Mouse (Mus musculus): ENCODE measurements around the gene Tmco4.

Tmco4 gene

GRCm38 (mm10) chr4:139055336-139055735 lies 82.6 kb downstream of the Tmco4 start:
- DNase-seq (ENCODE audit: low read depth, low spot score), result no peak

GRCm38 (mm10) chr4:139055744-139056143 lies 83.1 kb downstream of the Tmco4 start:
- DNase-seq (ENCODE audit: low read depth, low spot score), result no peak

GRCm38 (mm10) chr4:139057291-139057690 lies 84.6 kb downstream of the Tmco4 start:
- no peak for DNase-seq (ENCODE audit: low read depth, low spot score)

- DNase-seq (ENCODE audit: low read depth, low spot score), result no peak
Observed at GRCm38 (mm10) chr4:139058029-139058428, 85.3 kb downstream of the Tmco4 start.

- DNase-seq (ENCODE audit: low read depth, low spot score), result no peak
Observed at GRCm38 (mm10) chr4:139059569-139059968, 86.9 kb downstream of the Tmco4 start.

- DNase-seq (ENCODE audit: low read depth, low spot score), result no peak
Observed at GRCm38 (mm10) chr4:139064831-139065230, 92.1 kb downstream of the Tmco4 start.

GRCm38 (mm10) chr4:139068287-139068686 lies 95.6 kb downstream of the Tmco4 start:
- DNase-seq (ENCODE audit: low read depth, low spot score), result no peak

GRCm38 (mm10) chr4:139074060-139074459 lies 101.4 kb downstream of the Tmco4 start:
- no peak for DNase-seq (ENCODE audit: low read depth, low spot score)

- no peak for DNase-seq (ENCODE audit: low read depth, low spot score)
Observed at GRCm38 (mm10) chr4:139075041-139075711, 102.5 kb downstream of the Tmco4 start, which contains the start of gene Htr6. Gene Htr6, minus strand, starts transcription at chr4:139075570.

GRCm38 (mm10) chr4:139075915-139076314 lies 103.2 kb downstream of the Tmco4 start:
- no peak for DNase-seq (ENCODE audit: low read depth, low spot score)

GRCm38 (mm10) chr4:139078313-139078712 lies 105.6 kb downstream of the Tmco4 start:
- DNase-seq (ENCODE audit: low read depth, low spot score), result no peak

GRCm38 (mm10) chr4:139078726-139079125 lies 106.0 kb downstream of the Tmco4 start:
- DNase-seq (ENCODE audit: low read depth, low spot score), result no peak

- no peak for DNase-seq (ENCODE audit: low read depth, low spot score)
Observed at GRCm38 (mm10) chr4:139079439-139079838, 106.8 kb downstream of the Tmco4 start.

- DNase-seq (ENCODE audit: low read depth, low spot score), result no peak
Observed at GRCm38 (mm10) chr4:139080259-139080658, 107.6 kb downstream of the Tmco4 start.

GRCm38 (mm10) chr4:139081270-139081931 lies 108.7 kb downstream of the Tmco4 start:
- no peak for DNase-seq (ENCODE audit: low read depth, low spot score)

GRCm38 (mm10) chr4:139082790-139083564 lies 110.3 kb downstream of the Tmco4 start:
- no peak for DNase-seq (ENCODE audit: low read depth, low spot score)

GRCm38 (mm10) chr4:139085337-139085736 lies 112.6 kb downstream of the Tmco4 start:
- DNase-seq (ENCODE audit: low read depth, low spot score), result no peak

GRCm38 (mm10) chr4:139086037-139086436 lies 113.3 kb downstream of the Tmco4 start:
- DNase-seq (ENCODE audit: low read depth, low spot score), result peak; percentile 90

GRCm38 (mm10) chr4:139086984-139087383 lies 114.3 kb downstream of the Tmco4 start:
- peak; percentile 70 for DNase-seq (ENCODE audit: low read depth, low spot score)

- DNase-seq (ENCODE audit: low read depth, low spot score), result no peak
Observed at GRCm38 (mm10) chr4:139088982-139089671, 116.4 kb downstream of the Tmco4 start.

GRCm38 (mm10) chr4:139090303-139090940 lies 117.7 kb downstream of the Tmco4 start:
- DNase-seq (ENCODE audit: low read depth, low spot score), result no peak
